Mouse (Mus musculus) CH12.LX (cell line): ENCODE results near the gene Helz. TPM values are rescaled to one million over a fixed set of nuclear protein-coding genes. Genes with fewer than 3 reads are reported as not detected.

ENCODE experiments used
- DNase-seq: peaks from one replicate; pipeline ENCODE4 v3.0.0-alpha.2; 2013; ENCODE audit errors: extremely low read depth
- H3K27ac ChIP-seq: 2 replicates; pipeline ENCODE4 v1.5.1; 2012; ENCODE audit warnings: low read depth, mild to moderate bottlenecking, control low read depth, moderate library complexity; ENCODE audit not compliant: insufficient read depth
- H3K27me3 ChIP-seq: replicated peaks from 2 replicates; pipeline ENCODE3; 2012; ENCODE audit warnings: inconsistent platforms
- H3K36me3 ChIP-seq, 2 experiments: replicated peaks in 1 of 2; 2 replicates each; pipeline versions ENCODE3 to v1.6.1; 2012; ENCODE audit warnings: inconsistent platforms in 1 of 2, low read length in 1 of 2, mild to moderate bottlenecking in 1 of 2, mixed read lengths in 1 of 2, moderate library complexity in 1 of 2; ENCODE audit not compliant: control insufficient read depth in 1 of 2, insufficient read depth in 1 of 2
- H3K4me1 ChIP-seq, 2 experiments: 2 replicates each; pipeline ENCODE4 v1.6.1; 2012; ENCODE audit warnings: inconsistent platforms in 1 of 2, moderate library complexity in 1 of 2; ENCODE audit not compliant: insufficient read depth in 2 of 2, control insufficient read depth in 1 of 2
- H3K4me2 ChIP-seq: 2 replicates; pipeline ENCODE4 v1.6.1; 2012; ENCODE audit warnings: low read depth, mild to moderate bottlenecking, control low read depth; ENCODE audit not compliant: poor library complexity, insufficient read depth, severe bottlenecking
- H3K4me3 ChIP-seq, 3 experiments: fragments of 150-350 bp in 1 of 3; sonication (generic) in 1 of 3; replicated peaks in 1 of 3; 2 replicates each; pipeline versions ENCODE3 to v1.5.1; 2011 to 2012; ENCODE audit warnings: low read depth in 2 of 3, low read length in 2 of 3, mild to moderate bottlenecking in 2 of 3, moderate library complexity in 2 of 3, control low read depth in 1 of 3, improper control_type of control experiment in 1 of 3, inconsistent platforms in 1 of 3, mixed read lengths in 1 of 3; ENCODE audit not compliant: poor library complexity in 1 of 3
- H3K79me2 ChIP-seq: replicated peaks from 2 replicates; pipeline ENCODE4 v1.6.1; 2012; ENCODE audit warnings: mild to moderate bottlenecking, moderate library complexity; ENCODE audit not compliant: control insufficient read depth, poor library complexity, insufficient read depth, severe bottlenecking; ENCODE audit errors: extremely low read depth
- H3K9ac ChIP-seq: 2 replicates; pipeline ENCODE4 v1.6.1; 2012; ENCODE audit warnings: low read depth, mild to moderate bottlenecking, control low read depth, moderate library complexity; ENCODE audit not compliant: insufficient read depth
- H3K9me3 ChIP-seq: replicated peaks from 2 replicates; pipeline ENCODE3; 2012; ENCODE audit warnings: low read length, inconsistent platforms, mixed read lengths
- BHLHE40 ChIP-seq: IDR thresholded peaks from 2 replicates; pipeline ENCODE4 v1.6.1; 2011; ENCODE audit warnings: mild to moderate bottlenecking, low read depth, low read length, improper control_type of control experiment
- CHD1 ChIP-seq: IDR thresholded peaks from 2 replicates; pipeline ENCODE4 v1.6.1; 2012; ENCODE audit warnings: low read depth, low read length, improper control_type of control experiment, inconsistent platforms
- CHD2 ChIP-seq: IDR thresholded peaks from 2 replicates; pipeline ENCODE4 v1.6.1; 2011; ENCODE audit warnings: low read length, improper control_type of control experiment
- CTCF ChIP-seq, 2 experiments: IDR thresholded peaks in 1 of 2; conservative IDR thresholded peaks in 1 of 2; 2 replicates each; pipeline ENCODE4 v1.5.1; 2011 to 2012; ENCODE audit warnings: low read depth in 2 of 2, low read length in 2 of 2, improper control_type of control experiment in 1 of 2, inconsistent platforms in 1 of 2, mild to moderate bottlenecking in 1 of 2, moderate library complexity in 1 of 2
- E2F4 ChIP-seq: IDR thresholded peaks from 2 replicates; pipeline ENCODE4 v1.6.1; 2011; ENCODE audit warnings: low read depth, low read length, improper control_type of control experiment; ENCODE audit not compliant: insufficient replicate concordance
- ELF1 ChIP-seq: IDR thresholded peaks from 2 replicates; pipeline ENCODE4 v1.6.1; 2014; ENCODE audit warnings: low read depth, mild to moderate bottlenecking, inconsistent platforms, low read length, improper control_type of control experiment
- EP300 ChIP-seq: IDR thresholded peaks from 2 replicates; pipeline ENCODE4 v1.6.1; 2011; ENCODE audit warnings: low read length, improper control_type of control experiment
- ETS1 ChIP-seq: conservative IDR thresholded peaks from 2 replicates; pipeline ENCODE4 v1.6.1; 2012; ENCODE audit warnings: low read depth, mild to moderate bottlenecking, inconsistent platforms, low read length, improper control_type of control experiment, moderate library complexity
- GABPA ChIP-seq: IDR thresholded peaks from 2 replicates; pipeline ENCODE4 v1.6.1; 2012; ENCODE audit warnings: low read depth, low read length, improper control_type of control experiment, inconsistent platforms; ENCODE audit not compliant: insufficient replicate concordance
- HCFC1 ChIP-seq: IDR thresholded peaks from 2 replicates; pipeline ENCODE4 v1.6.1; 2012; ENCODE audit warnings: low read depth, mild to moderate bottlenecking, inconsistent platforms, low read length, improper control_type of control experiment
- IRF4 ChIP-seq: IDR thresholded peaks from 2 replicates; pipeline ENCODE4 v1.6.1; 2014; ENCODE audit warnings: low read depth, mild to moderate bottlenecking, inconsistent platforms, low read length, improper control_type of control experiment
- JUND ChIP-seq: conservative IDR thresholded peaks from 2 replicates; pipeline ENCODE4 v1.6.1; 2011; ENCODE audit warnings: low read depth, low read length, improper control_type of control experiment
- MAFK ChIP-seq: IDR thresholded peaks from 2 replicates; pipeline ENCODE4 v1.6.1; 2011; ENCODE audit warnings: low read length, improper control_type of control experiment; ENCODE audit not compliant: insufficient replicate concordance
- MAX ChIP-seq: IDR thresholded peaks from 2 replicates; pipeline ENCODE4 v1.6.1; 2011; ENCODE audit warnings: low read length, improper control_type of control experiment
- MAZ ChIP-seq: IDR thresholded peaks from 2 replicates; pipeline ENCODE4 v1.6.1; 2012; ENCODE audit warnings: low read depth, mild to moderate bottlenecking, inconsistent platforms, low read length, improper control_type of control experiment, moderate library complexity
- MEF2A ChIP-seq: IDR thresholded peaks from 2 replicates; pipeline ENCODE4 v1.6.1; 2014; ENCODE audit warnings: low read depth, mild to moderate bottlenecking, inconsistent platforms, low read length, improper control_type of control experiment, borderline replicate concordance
- MXI1 ChIP-seq: IDR thresholded peaks from 2 replicates; pipeline ENCODE4 v1.6.1; 2011; ENCODE audit warnings: mild to moderate bottlenecking, low read depth, low read length, improper control_type of control experiment
- MYC ChIP-seq: IDR thresholded peaks from 2 replicates; pipeline ENCODE4 v1.6.1; 2011; ENCODE audit warnings: low read depth, mild to moderate bottlenecking, improper control_type of control experiment, low read length
- NRF1 ChIP-seq: IDR thresholded peaks from 2 replicates; pipeline ENCODE4 v1.6.1; 2014; ENCODE audit warnings: low read depth, mild to moderate bottlenecking, inconsistent platforms, low read length, improper control_type of control experiment, moderate library complexity
- PAX5 ChIP-seq: IDR thresholded peaks from 2 replicates; pipeline ENCODE4 v1.6.1; 2012; ENCODE audit warnings: low read length, inconsistent platforms, mixed read lengths
- POLR2A ChIP-seq: IDR thresholded peaks from 2 replicates; pipeline ENCODE4 v1.6.1; 2011; ENCODE audit warnings: low read depth, mild to moderate bottlenecking, improper control_type of control experiment, low read length
- RAD21 ChIP-seq: IDR thresholded peaks from 2 replicates; pipeline ENCODE4 v1.6.1; 2011; ENCODE audit warnings: low read depth, mild to moderate bottlenecking, low read length, improper control_type of control experiment, moderate library complexity
- SMC3 ChIP-seq: IDR thresholded peaks from 2 replicates; pipeline ENCODE4 v1.6.1; 2011; ENCODE audit warnings: low read depth, low read length, improper control_type of control experiment
- TBP ChIP-seq: conservative IDR thresholded peaks from 2 replicates; pipeline ENCODE4 v1.6.1; 2011; ENCODE audit warnings: low read depth, low read length, improper control_type of control experiment
- TCF12 ChIP-seq: IDR thresholded peaks from 2 replicates; pipeline ENCODE4 v1.6.1; 2014; ENCODE audit warnings: low read depth, mild to moderate bottlenecking, inconsistent platforms, low read length, improper control_type of control experiment
- USF1 ChIP-seq: IDR thresholded peaks from 2 replicates; pipeline ENCODE4 v1.6.1; 2014; ENCODE audit warnings: low read depth, mild to moderate bottlenecking, inconsistent platforms, low read length, improper control_type of control experiment
- ZC3H11A ChIP-seq: IDR thresholded peaks from 2 replicates; pipeline ENCODE4 v1.6.1; 2012; ENCODE audit warnings: low read depth, mild to moderate bottlenecking, inconsistent platforms, low read length, improper control_type of control experiment
- ZKSCAN1 ChIP-seq: IDR thresholded peaks from 2 replicates; pipeline ENCODE4 v1.6.1; 2012; ENCODE audit warnings: low read depth, inconsistent platforms, low read length, improper control_type of control experiment, borderline replicate concordance
- ZNF384 ChIP-seq: IDR thresholded peaks from 2 replicates; pipeline ENCODE4 v1.6.1; 2012; ENCODE audit warnings: low read depth, low read length, improper control_type of control experiment, inconsistent platforms
- dilution Hi-C: fragments of 300-500 bp; cut with MboI; formaldehyde crosslinking; loops from 2 replicates; pipeline ENCODE4 v1.14.3; 2020; ENCODE audit warnings: low sequenced_read_pairs; ENCODE audit not compliant: extremely low pct_unique_long_range_greater_than_20kb, extremely low pct_ligation_motif_present
- in situ Hi-C: fragments of 300-500 bp; cut with MboI; formaldehyde crosslinking; loops from 3 replicates; pipeline ENCODE4 v1.14.3; 2019; ENCODE audit warnings: low sequenced_read_pairs, low pct_ligation_motif_present, low pct_unique_long_range_greater_than_20kb, mixed read lengths
- polyA plus RNA-seq: library from polyadenylated mRNA; unstranded; fragments of >175 nt; gene quantifications from 2 replicates; pipeline ENCODE4 v1.2.1, GENCODE M21; 2012; ENCODE audit warnings: low read depth; ENCODE audit not compliant: insufficient read length
- total RNA-seq, 2 experiments: library from RNA; depleted of rRNA; stranded (reverse); fragments of 300-350 nt in 1 of 2; fragments of >200 nt in 1 of 2; gene quantifications; 2 replicates each; pipeline ENCODE4 v1.2.3; 2012 to 2014

The Helz gene
- total and polyA plus RNA-seq, 3 experiments, result 11.5 to 44.4 (median 22.2) TPM

- dilution Hi-C loops (no loop called here), in situ Hi-C loops (no loop called here)
- H3K4me3 ChIP-seq, result no peak within 1 kb of the TSS
- DNase-seq, result no peak
- H3K27ac ChIP-seq, result no peak within 1 kb of the TSS
- H3K4me2 ChIP-seq, result no peak within 1 kb of the TSS
- peaks cover 5% of the 10 kb centered on the region for H3K9me3 ChIP-seq
- no peaks in the 10 kb centered on the region for H3K36me3 ChIP-seq
- no peaks in the 10 kb centered on the region for H3K79me2 ChIP-seq
- TF ChIP-seq MYC (no peak), RAD21 (no peak), MAX (no peak), CHD1 (no peak), USF1 (no peak), ZC3H11A (no peak), CHD2 (no peak), SMC3 (no peak), EP300 (no peak), E2F4 (no peak)
- no peaks in the 10 kb centered on the region for H3K27me3 ChIP-seq
- peaks cover 9 to 29% of the 10 kb centered on the region in 2 experiments for H3K4me1 ChIP-seq
- H3K9ac ChIP-seq, result no peak within 1 kb of the TSS
Observed at GRCm38 (mm10) chr11:107716332-107716938, 168.7 kb downstream of the Helz start, which contains the start of gene Cacng1. Cacng1 (minus strand) TSS chr11:107716522.

GRCm38 (mm10) chr11:107720264-107721021 lies 172.7 kb downstream of the Helz start:
- peaks cover 9 to 21% of the 10 kb centered on the region in 2 experiments for H3K4me1 ChIP-seq
- dilution Hi-C loops (no loop called here), in situ Hi-C loops (no loop called here)
- no peak overlapping the region for H3K27ac ChIP-seq
- peaks cover 17% of the 10 kb centered on the region for H3K9me3 ChIP-seq
- H3K27me3 ChIP-seq, result no peaks in the 10 kb centered on the region
- peak; percentile 100 for DNase-seq
- peak overlapping the region; percentile 17; the same call in 1 of the 2 replicates for H3K9ac ChIP-seq
- H3K79me2 ChIP-seq, result no peaks in the 10 kb centered on the region
- H3K4me2 ChIP-seq, result peak overlapping the region; percentile 68
- H3K36me3 ChIP-seq, result no peaks in the 10 kb centered on the region
- H3K4me3 ChIP-seq, result peak overlapping the region in 2 of 3 experiments; percentile 10 to 15
- TF ChIP-seq MYC (peak; percentile 28; the same call in 1 of the 2 replicates), BHLHE40 (peak; percentile 88), PAX5 (no peak), NRF1 (peak; percentile 86), MXI1 (0 out of 2 replicates have a peak, but pooled peaks have one; percentile 37), MAZ (no peak), ZNF384 (no peak), ELF1 (no peak), EP300 (peak; percentile 94), TCF12 (peak; percentile 71), SMC3 (0 out of 2 replicates have a peak, but pooled peaks have one; percentile 1), ZKSCAN1 (no peak), MEF2A (peak; percentile 78), GABPA (no peak), ETS1 (peak; percentile 81), POLR2A (no peak), ZC3H11A (no peak), CTCF (conservative IDR thresholded peaks at IDR 0.05 in 1 of 2, IDR thresholded peaks at IDR 0.05 in 1 of 2; ENCODE audit: low read depth in 2 of 2, low read length in 2 of 2) (no peak), HCFC1 (no peak), MAFK (peak; percentile 63), TBP (peak; percentile 97), JUND (peak; percentile 68; the same call in 1 of the 2 replicates), CHD2 (peak; percentile 13; the same call in 1 of the 2 replicates), IRF4 (peak; percentile 73), E2F4 (no peak)
